Mouse (Mus musculus): ENCODE data around the gene Dlx1. TPM values are rescaled to one million over a fixed set of nuclear protein-coding genes. Genes with fewer than 3 reads are reported as not detected.

Gene Dlx1
- polyA plus RNA-seq, 1 experiment from 2014 or later = 5.1 TPM

- H3K27me3 ChIP-seq (replicated peaks; ENCODE audit: control insufficient read depth, insufficient read depth, low read length) = no peaks in the 10 kb centered on the region
- H3K4me2 ChIP-seq (ENCODE audit: low read depth, low read length) = no peak overlapping the region
- H3K27ac ChIP-seq (ENCODE audit: low read length) = no peak overlapping the region
- no peaks in the 10 kb centered on the region for H3K9me3 ChIP-seq (ENCODE audit: control insufficient read depth, low read length)
- no peak overlapping the region for H3K9ac ChIP-seq (ENCODE audit: low read depth, low read length)
- no peak overlapping the region for H3K4me3 ChIP-seq (ENCODE audit: low read length)
- H3K4me1 ChIP-seq (ENCODE audit: control insufficient read depth, insufficient read depth, low read length) = no peaks in the 10 kb centered on the region
- no peaks in the 10 kb centered on the region for H3K36me3 ChIP-seq (ENCODE audit: control insufficient read depth, insufficient read depth, low read length)
- ATAC-seq = no peak
- WGBS = 48% methylated on average over 5 of the region's 5 CpGs
Observed at GRCm38 (mm10) chr2:71497175-71497574, 30.7 kb upstream of the Dlx1 start.

- Histone ChIP-seq H3K27me3 (replicated peaks; ENCODE audit: control insufficient read depth, insufficient read depth, low read length) (no peaks in the 10 kb centered on the region), H3K9me3 (ENCODE audit: control insufficient read depth, low read length) (no peaks in the 10 kb centered on the region), H3K36me3 (ENCODE audit: control insufficient read depth, insufficient read depth, low read length) (no peaks in the 10 kb centered on the region), H3K4me1 (ENCODE audit: control insufficient read depth, insufficient read depth, low read length) (no peaks in the 10 kb centered on the region), H3K9ac (ENCODE audit: low read depth, low read length) (no peak overlapping the region), H3K4me2 (ENCODE audit: low read depth, low read length) (no peak overlapping the region), H3K4me3 (ENCODE audit: low read length) (no peak overlapping the region), H3K27ac (ENCODE audit: low read length) (no peak overlapping the region)
- WGBS = 66% methylated on average over 16 of the region's 16 CpGs
- no peak for ATAC-seq
Observed at GRCm38 (mm10) chr2:71499276-71500230, 28.4 kb upstream of the Dlx1 start.

- H3K4me2 ChIP-seq (ENCODE audit: low read depth, low read length) = no peak overlapping the region
- H3K36me3 ChIP-seq (ENCODE audit: control insufficient read depth, insufficient read depth, low read length) = no peaks in the 10 kb centered on the region
- no peaks in the 10 kb centered on the region for H3K27me3 ChIP-seq (replicated peaks; ENCODE audit: control insufficient read depth, insufficient read depth, low read length)
- no peak overlapping the region for H3K4me3 ChIP-seq (ENCODE audit: low read length)
- H3K27ac ChIP-seq (ENCODE audit: low read length) = no peak overlapping the region
- WGBS = 60% methylated on average over 9 of the region's 9 CpGs
- no peaks in the 10 kb centered on the region for H3K9me3 ChIP-seq (ENCODE audit: control insufficient read depth, low read length)
- no peaks in the 10 kb centered on the region for H3K4me1 ChIP-seq (ENCODE audit: control insufficient read depth, insufficient read depth, low read length)
- H3K9ac ChIP-seq (ENCODE audit: low read depth, low read length) = no peak overlapping the region
- ATAC-seq = no peak
Observed at GRCm38 (mm10) chr2:71504852-71505251, 23.1 kb upstream of the Dlx1 start.

GRCm38 (mm10) chr2:71511209-71511608 is 16.7 kb upstream of the Dlx1 start:
- H3K27ac ChIP-seq (ENCODE audit: low read length) = no peak overlapping the region
- no peak overlapping the region for H3K4me3 ChIP-seq (ENCODE audit: low read length)
- H3K9ac ChIP-seq (ENCODE audit: low read depth, low read length) = no peak overlapping the region
- no peaks in the 10 kb centered on the region for H3K36me3 ChIP-seq (ENCODE audit: control insufficient read depth, insufficient read depth, low read length)
- no peak for ATAC-seq
- WGBS = 85% methylated on average over 7 of the region's 7 CpGs
- H3K4me1 ChIP-seq (ENCODE audit: control insufficient read depth, insufficient read depth, low read length) = no peaks in the 10 kb centered on the region
- H3K27me3 ChIP-seq (replicated peaks; ENCODE audit: control insufficient read depth, insufficient read depth, low read length) = no peaks in the 10 kb centered on the region
- H3K9me3 ChIP-seq (ENCODE audit: control insufficient read depth, low read length) = no peaks in the 10 kb centered on the region
- H3K4me2 ChIP-seq (ENCODE audit: low read depth, low read length) = no peak overlapping the region

- no peaks in the 10 kb centered on the region for H3K4me1 ChIP-seq (ENCODE audit: control insufficient read depth, insufficient read depth, low read length)
- H3K4me3 ChIP-seq (ENCODE audit: low read length) = no peak overlapping the region
- H3K9ac ChIP-seq (ENCODE audit: low read depth, low read length) = no peak overlapping the region
- no peaks in the 10 kb centered on the region for H3K9me3 ChIP-seq (ENCODE audit: control insufficient read depth, low read length)
- H3K4me2 ChIP-seq (ENCODE audit: low read depth, low read length) = no peak overlapping the region
- no peaks in the 10 kb centered on the region for H3K36me3 ChIP-seq (ENCODE audit: control insufficient read depth, insufficient read depth, low read length)
- ATAC-seq = no peak
- 76% methylated on average over 9 of the region's 9 CpGs for WGBS
- H3K27me3 ChIP-seq (replicated peaks; ENCODE audit: control insufficient read depth, insufficient read depth, low read length) = no peaks in the 10 kb centered on the region
- H3K27ac ChIP-seq (ENCODE audit: low read length) = no peak overlapping the region
Observed at GRCm38 (mm10) chr2:71512326-71512725, 15.6 kb upstream of the Dlx1 start.

GRCm38 (mm10) chr2:71516995-71517394 is 10.9 kb upstream of the Dlx1 start:
- Histone ChIP-seq H3K27ac (ENCODE audit: low read length) (no peak overlapping the region), H3K9ac (ENCODE audit: low read depth, low read length) (no peak overlapping the region), H3K27me3 (replicated peaks; ENCODE audit: control insufficient read depth, insufficient read depth, low read length) (peaks cover 3% of the 10 kb centered on the region; the same call in 1 of the 2 replicates), H3K4me3 (ENCODE audit: low read length) (no peak overlapping the region), H3K36me3 (ENCODE audit: control insufficient read depth, insufficient read depth, low read length) (no peaks in the 10 kb centered on the region), H3K9me3 (ENCODE audit: control insufficient read depth, low read length) (no peaks in the 10 kb centered on the region), H3K4me1 (ENCODE audit: control insufficient read depth, insufficient read depth, low read length) (no peaks in the 10 kb centered on the region), H3K4me2 (ENCODE audit: low read depth, low read length) (no peak overlapping the region)
- WGBS = 68% methylated on average over 4 of the region's 4 CpGs
- no peak for ATAC-seq

GRCm38 (mm10) chr2:71517466-71518099 is 10.3 kb upstream of the Dlx1 start:
- Histone ChIP-seq H3K9me3 (ENCODE audit: control insufficient read depth, low read length) (no peaks in the 10 kb centered on the region), H3K4me1 (ENCODE audit: control insufficient read depth, insufficient read depth, low read length) (no peaks in the 10 kb centered on the region), H3K27ac (ENCODE audit: low read length) (no peak overlapping the region), H3K4me3 (ENCODE audit: low read length) (no peak overlapping the region), H3K27me3 (replicated peaks; ENCODE audit: control insufficient read depth, insufficient read depth, low read length) (peaks cover 5% of the 10 kb centered on the region), H3K4me2 (ENCODE audit: low read depth, low read length) (no peak overlapping the region), H3K36me3 (ENCODE audit: control insufficient read depth, insufficient read depth, low read length) (no peaks in the 10 kb centered on the region), H3K9ac (ENCODE audit: low read depth, low read length) (no peak overlapping the region)
- no peak for ATAC-seq
- 74% methylated on average over 8 of the region's 8 CpGs for WGBS

- Histone ChIP-seq H3K36me3 (ENCODE audit: control insufficient read depth, insufficient read depth, low read length) (no peaks in the 10 kb centered on the region), H3K27me3 (replicated peaks; ENCODE audit: control insufficient read depth, insufficient read depth, low read length) (peaks cover 52% of the 10 kb centered on the region), H3K9ac (ENCODE audit: low read depth, low read length) (no peak overlapping the region), H3K4me3 (ENCODE audit: low read length) (no peak overlapping the region), H3K4me2 (ENCODE audit: low read depth, low read length) (no peak overlapping the region), H3K9me3 (ENCODE audit: control insufficient read depth, low read length) (no peaks in the 10 kb centered on the region), H3K27ac (ENCODE audit: low read length) (no peak overlapping the region), H3K4me1 (ENCODE audit: control insufficient read depth, insufficient read depth, low read length) (no peaks in the 10 kb centered on the region)
- no peak for ATAC-seq
- WGBS = 64% methylated on average over 4 of the region's 4 CpGs
Observed at GRCm38 (mm10) chr2:71522871-71523270, 5.0 kb upstream of the Dlx1 start.

- Histone ChIP-seq H3K4me2 (ENCODE audit: low read depth, low read length) (no peak overlapping the region), H3K4me1 (ENCODE audit: control insufficient read depth, insufficient read depth, low read length) (no peaks in the 10 kb centered on the region), H3K27me3 (replicated peaks; ENCODE audit: control insufficient read depth, insufficient read depth, low read length) (peaks cover 53% of the 10 kb centered on the region), H3K9me3 (ENCODE audit: control insufficient read depth, low read length) (no peaks in the 10 kb centered on the region), H3K4me3 (ENCODE audit: low read length) (no peak overlapping the region), H3K36me3 (ENCODE audit: control insufficient read depth, insufficient read depth, low read length) (no peaks in the 10 kb centered on the region), H3K9ac (ENCODE audit: low read depth, low read length) (no peak overlapping the region), H3K27ac (ENCODE audit: low read length) (no peak overlapping the region)
- WGBS = 42% methylated on average over 4 of the region's 4 CpGs
- no peak for ATAC-seq
Observed at GRCm38 (mm10) chr2:71523431-71523830, 4.5 kb upstream of the Dlx1 start.

All from intestine, embryonic 16.5 days (tissue).